Mouse (Mus musculus): ENCODE measurements around the gene Bmper. TPM values are rescaled to one million over a fixed set of nuclear protein-coding genes. Genes with fewer than 3 reads are reported as not detected.

Bmper gene
- polyA plus RNA-seq, 2 experiments: 0.16 to 0.18 TPM

GRCm38 (mm10) chr9:23293574-23293973, 70.7 kb downstream of the Bmper start:
- 50% methylated on average over 3 of the region's 3 CpGs for WGBS (ENCODE audit: insufficient replicate concordance)

DNA sequence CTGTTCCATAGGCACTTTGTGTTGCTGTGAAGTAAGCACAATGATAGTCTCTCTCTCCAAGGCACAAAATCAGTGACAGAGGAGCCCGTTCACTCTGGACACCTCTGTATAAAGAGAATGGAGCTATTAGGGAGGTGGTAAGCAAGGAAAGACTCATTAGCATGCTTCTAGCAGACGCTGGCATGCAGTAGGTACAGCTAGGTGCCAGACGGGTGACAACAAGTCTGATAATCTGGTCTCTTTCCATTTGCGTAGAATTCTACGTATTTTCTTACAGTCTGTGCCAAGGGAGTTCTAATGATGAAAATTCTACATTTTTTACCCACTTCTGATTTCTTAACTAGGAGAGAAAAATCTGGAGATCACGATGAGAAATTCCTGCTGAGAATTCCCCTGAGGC, 72.7 kb downstream of the Bmper start:
- H3K4me3 ChIP-seq (ENCODE audit: insufficient read depth in 1 of 2, low read depth in 2 of 2, low read length in 2 of 2): no peak overlapping the region
- TF ChIP-seq CTCF (IDR thresholded peaks at IDR 0.05; ENCODE audit: low read depth) (no peak), EP300 (IDR thresholded peaks at IDR 0.05; ENCODE audit: low read depth) (no peak)
- no peaks in the 10 kb centered on the region for H3K36me3 ChIP-seq (replicated peaks; ENCODE audit: control insufficient read depth, insufficient read depth, low read depth)
- H3K4me2 ChIP-seq (ENCODE audit: low read depth): no peak overlapping the region
- ATAC-seq (ENCODE audit: insufficient read depth) (no peak), DNase-seq (ENCODE audit: low read depth in 3 of 3, low spot score in 3 of 3) (no peak)
- no peaks in the 10 kb centered on the region for H3K27me3 ChIP-seq (ENCODE audit: control insufficient read depth, insufficient read depth, low read length)
- H3K9me3 ChIP-seq (ENCODE audit: control insufficient read depth, low read length): no peaks in the 10 kb centered on the region
- H3K9ac ChIP-seq (replicated peaks): no peak overlapping the region
- H3K27ac ChIP-seq: no peak overlapping the region
- WGBS (ENCODE audit: insufficient replicate concordance): 60% methylated on average over 6 of the region's 6 CpGs
- H3K4me1 ChIP-seq (replicated peaks; ENCODE audit: control insufficient read depth in 2 of 2, insufficient read depth in 2 of 2, low read length in 1 of 2): no peaks in the 10 kb centered on the region

More at GRCm38 (mm10) chr9:23293574-23293973, 70.7 kb downstream of the Bmper start:
- Histone ChIP-seq H3K4me3 (ENCODE audit: insufficient read depth in 1 of 2, low read depth in 2 of 2, low read length in 2 of 2) (no peak overlapping the region), H3K36me3 (replicated peaks; ENCODE audit: control insufficient read depth, insufficient read depth, low read depth) (no peaks in the 10 kb centered on the region), H3K27ac (no peak overlapping the region), H3K27me3 (ENCODE audit: control insufficient read depth, insufficient read depth, low read length) (no peaks in the 10 kb centered on the region), H3K4me2 (ENCODE audit: low read depth) (no peak overlapping the region), H3K4me1 (replicated peaks; ENCODE audit: control insufficient read depth in 2 of 2, insufficient read depth in 2 of 2, low read length in 1 of 2) (no peaks in the 10 kb centered on the region), H3K9me3 (ENCODE audit: control insufficient read depth, low read length) (no peaks in the 10 kb centered on the region), H3K9ac (replicated peaks) (no peak overlapping the region)
- DNase-seq (ENCODE audit: low read depth in 3 of 3, low spot score in 3 of 3): no peak
- no peak for ATAC-seq (ENCODE audit: insufficient read depth)
- TF ChIP-seq CTCF (IDR thresholded peaks at IDR 0.05; ENCODE audit: low read depth): no peak
- TF ChIP-seq EP300 (IDR thresholded peaks at IDR 0.05; ENCODE audit: low read depth): no peak

GRCm38 (mm10) chr9:23297491-23298170, 74.8 kb downstream of the Bmper start:
- 69% methylated on average over 8 of the region's 8 CpGs for WGBS (ENCODE audit: insufficient replicate concordance)
- Histone ChIP-seq H3K4me1 (replicated peaks; ENCODE audit: control insufficient read depth in 2 of 2, insufficient read depth in 2 of 2, low read length in 1 of 2) (no peaks in the 10 kb centered on the region), H3K9me3 (ENCODE audit: control insufficient read depth, low read length) (no peaks in the 10 kb centered on the region), H3K9ac (replicated peaks) (no peak overlapping the region), H3K4me3 (ENCODE audit: insufficient read depth in 1 of 2, low read depth in 2 of 2, low read length in 2 of 2) (no peak overlapping the region), H3K27me3 (ENCODE audit: control insufficient read depth, insufficient read depth, low read length) (no peaks in the 10 kb centered on the region), H3K4me2 (ENCODE audit: low read depth) (no peak overlapping the region), H3K27ac (no peak overlapping the region), H3K36me3 (replicated peaks; ENCODE audit: control insufficient read depth, insufficient read depth, low read depth) (no peaks in the 10 kb centered on the region)
- no peak for TF ChIP-seq CTCF (IDR thresholded peaks at IDR 0.05; ENCODE audit: low read depth)
- no peak for ATAC-seq (ENCODE audit: insufficient read depth)
- DNase-seq (ENCODE audit: low read depth in 3 of 3, low spot score in 3 of 3): no peak

DNA sequence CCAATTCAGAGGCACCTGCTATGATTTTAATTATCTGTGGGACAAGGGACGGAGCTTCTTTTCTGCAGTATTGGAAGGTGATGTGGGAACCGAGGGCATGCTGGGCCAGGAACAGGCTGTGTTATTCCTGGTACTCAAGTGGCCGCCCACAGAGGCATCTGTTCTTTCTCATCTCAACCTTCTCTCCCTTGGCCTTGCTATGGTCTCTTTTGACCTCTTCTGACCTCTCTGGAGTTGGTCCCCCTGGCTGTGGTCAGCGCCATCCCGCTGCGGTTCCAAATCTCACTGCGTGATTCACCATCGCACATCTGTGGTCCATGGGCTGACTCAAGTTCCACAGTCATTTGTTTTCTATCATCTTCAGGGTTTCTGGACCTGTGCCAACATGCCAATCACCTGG, 77.5 kb downstream of the Bmper start:
- DNase-seq (ENCODE audit: low read depth in 3 of 3, low spot score in 3 of 3): no peak
- H3K27ac ChIP-seq: no peak overlapping the region
- WGBS (ENCODE audit: insufficient replicate concordance): 76% methylated on average over 8 of the region's 8 CpGs
- no peaks in the 10 kb centered on the region for H3K36me3 ChIP-seq (replicated peaks; ENCODE audit: control insufficient read depth, insufficient read depth, low read depth)
- H3K4me1 ChIP-seq (replicated peaks; ENCODE audit: control insufficient read depth in 2 of 2, insufficient read depth in 2 of 2, low read length in 1 of 2): no peaks in the 10 kb centered on the region
- no peak overlapping the region for H3K9ac ChIP-seq (replicated peaks)
- H3K9me3 ChIP-seq (ENCODE audit: control insufficient read depth, low read length): no peaks in the 10 kb centered on the region
- TF ChIP-seq EP300 (IDR thresholded peaks at IDR 0.05; ENCODE audit: low read depth) (no peak), CTCF (IDR thresholded peaks at IDR 0.05; ENCODE audit: low read depth) (no peak)
- H3K4me2 ChIP-seq (ENCODE audit: low read depth): no peak overlapping the region
- H3K27me3 ChIP-seq (ENCODE audit: control insufficient read depth, insufficient read depth, low read length): no peaks in the 10 kb centered on the region
- no peak for ATAC-seq (ENCODE audit: insufficient read depth)
- no peak overlapping the region for H3K4me3 ChIP-seq (ENCODE audit: insufficient read depth in 1 of 2, low read depth in 2 of 2, low read length in 2 of 2)

DNA sequence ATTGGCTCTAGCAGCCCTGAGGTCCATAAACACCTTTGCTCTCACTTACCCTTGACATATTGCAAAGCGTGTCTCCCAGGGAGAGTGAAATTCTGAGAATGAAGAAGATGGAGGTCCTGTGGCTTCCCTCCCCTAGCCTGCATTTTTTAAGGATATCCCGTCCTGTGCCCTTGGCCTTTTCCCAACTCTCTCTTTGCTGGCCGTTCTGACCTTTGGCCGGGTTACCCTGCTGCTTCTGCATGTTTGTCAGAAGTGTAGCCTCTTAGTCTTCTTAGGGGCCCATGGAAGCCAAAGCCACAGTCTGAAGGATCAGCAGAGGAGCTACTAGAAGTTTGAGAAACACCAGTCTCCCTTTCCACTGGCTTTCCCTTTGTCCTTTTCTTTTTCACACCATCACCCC, 82.8 kb downstream of the Bmper start:
- no peak for DNase-seq (ENCODE audit: low read depth in 3 of 3, low spot score in 3 of 3)
- no peak for ATAC-seq (ENCODE audit: insufficient read depth)
- Histone ChIP-seq H3K9me3 (ENCODE audit: control insufficient read depth, low read length) (no peaks in the 10 kb centered on the region), H3K4me3 (ENCODE audit: insufficient read depth in 1 of 2, low read depth in 2 of 2, low read length in 2 of 2) (no peak overlapping the region), H3K36me3 (replicated peaks; ENCODE audit: control insufficient read depth, insufficient read depth, low read depth) (no peaks in the 10 kb centered on the region), H3K9ac (replicated peaks) (no peak overlapping the region), H3K4me1 (replicated peaks; ENCODE audit: control insufficient read depth in 2 of 2, insufficient read depth in 2 of 2, low read length in 1 of 2) (no peaks in the 10 kb centered on the region), H3K27me3 (ENCODE audit: control insufficient read depth, insufficient read depth, low read length) (no peaks in the 10 kb centered on the region), H3K27ac (no peak overlapping the region), H3K4me2 (ENCODE audit: low read depth) (no peak overlapping the region)
- 52% methylated on average over 4 of the region's 4 CpGs for WGBS (ENCODE audit: insufficient replicate concordance)
- no peak for TF ChIP-seq EP300 (IDR thresholded peaks at IDR 0.05; ENCODE audit: low read depth)
- TF ChIP-seq CTCF (IDR thresholded peaks at IDR 0.05; ENCODE audit: low read depth): no peak
